Mouse (Mus musculus) forebrain, postnatal 0 days (tissue): Measurements from ENCODE around the gene Atp5l. TPM values are rescaled to one million over a fixed set of nuclear protein-coding genes. Genes with fewer than 3 reads are reported as not detected.

ENCODE experiments used
- ATAC-seq: fragments of 200-750 bp; cut with Nextera tagmentation; 2 replicates; pipeline ENCODE4 v1.8.0; 2017; ENCODE audit warnings: mild to moderate bottlenecking, moderate library complexity
- DNase-seq: peaks from one replicate; pipeline ENCODE4 v3.0.0-alpha.2; 2015
- H3K27ac ChIP-seq: fragments of 300-500 bp; sonication (generic); 2 replicates; pipeline ENCODE4 v1.5.1; 2014; ENCODE audit warnings: low read depth, mild to moderate bottlenecking, antibody characterized with exemption, low read length, moderate library complexity, mixed read lengths
- H3K27me3 ChIP-seq: fragments of 300-500 bp; sonication (generic); 2 replicates; pipeline ENCODE4 v1.6.1; 2014; ENCODE audit warnings: mild to moderate bottlenecking, low read length, mixed read lengths; ENCODE audit not compliant: insufficient read depth
- H3K36me3 ChIP-seq: fragments of 300-500 bp; sonication (generic); 2 replicates; pipeline ENCODE4 v1.6.1; 2014; ENCODE audit warnings: mild to moderate bottlenecking, moderate library complexity; ENCODE audit not compliant: insufficient read depth
- H3K4me1 ChIP-seq: fragments of 300-500 bp; sonication (generic); 2 replicates; pipeline ENCODE4 v1.6.1; 2014; ENCODE audit warnings: antibody characterized with exemption; ENCODE audit not compliant: insufficient read depth
- H3K4me2 ChIP-seq: fragments of 300-500 bp; sonication (generic); 2 replicates; pipeline ENCODE4 v1.6.1; 2014; ENCODE audit warnings: low read depth, mild to moderate bottlenecking, moderate library complexity
- H3K4me3 ChIP-seq: fragments of 300-500 bp; sonication (generic); 2 replicates; pipeline ENCODE4 v1.5.1; 2014; ENCODE audit warnings: low read depth, low read length, mixed read lengths
- H3K9ac ChIP-seq: fragments of 300-500 bp; sonication (generic); 2 replicates; pipeline ENCODE4 v1.6.1; 2014; ENCODE audit warnings: mild to moderate bottlenecking
- H3K9me3 ChIP-seq: fragments of 300-500 bp; sonication (generic); 2 replicates; pipeline ENCODE4 v1.6.1; 2016; ENCODE audit warnings: low read length
- CTCF ChIP-seq: sonication (generic); IDR thresholded peaks from 2 replicates; pipeline ENCODE4 v1.5.1; 2016; ENCODE audit warnings: antibody characterized with exemption, control low read depth, low read depth
- WGBS: fragments of 180-500 bp; shearing (Covaris S2); extraction: QIAGEN DNeasy Blood & Tissue Kit; methylation state at CpG from one replicate; pipeline ENCODE4 v1.1.7; 2014; 5-methylcytosine and 5-hydroxymethylcytosine counted together
- polyA plus RNA-seq: library from polyadenylated mRNA; unstranded; fragments of >200 nt; fragmentation: Nextera tagmentation; extraction: Ambion mirVana; gene quantifications from 2 replicates; pipeline ENCODE4 v1.2.1, GENCODE M21; 2015
- total RNA-seq: library from RNA; depleted of rRNA; stranded (reverse); fragments of >200 nt; gene quantifications from 2 replicates; pipeline ENCODE4 v1.2.3, GENCODE M21; 2014

Gene Atp5l
- total and polyA plus RNA-seq, 2 experiments from 2014 or later = 216 to 859 TPM

GRCm38 (mm10) chr9:44919606-44920005 lies 936 bp downstream of the Atp5l start:
- Histone ChIP-seq H3K27me3 (no peaks in the 10 kb centered on the region), H3K4me3 (peak overlapping the region; percentile 93), H3K4me1 (peaks cover 6% of the 10 kb centered on the region), H3K9me3 (no peaks in the 10 kb centered on the region), H3K4me2 (peak overlapping the region; percentile 66), H3K9ac (peak overlapping the region; percentile 85), H3K36me3 (no peaks in the 10 kb centered on the region), H3K27ac (no peak overlapping the region)
- TF ChIP-seq CTCF = no peak
- ATAC-seq (no peak), DNase-seq (no peak)
- WGBS = 42% methylated on average over 2 of the region's 2 CpGs

- Histone ChIP-seq H3K9me3 (no peaks in the 10 kb centered on the region), H3K9ac (no peak overlapping the region), H3K4me3 (no peak overlapping the region), H3K27me3 (no peaks in the 10 kb centered on the region), H3K4me2 (no peak overlapping the region), H3K27ac (no peak overlapping the region), H3K36me3 (peaks cover 14% of the 10 kb centered on the region), H3K4me1 (peaks cover 6% of the 10 kb centered on the region)
- 39% methylated on average over 1 of the region's 1 CpGs for WGBS
- TF ChIP-seq CTCF = peak; percentile 65
- DNase-seq (peak; percentile 49), ATAC-seq (no peak)
Measured at GRCm38 (mm10) chr9:44916196-44916595, 4.3 kb downstream of the Atp5l start.

GRCm38 (mm10) chr9:44914706-44915105 lies 5.8 kb downstream of the Atp5l start:
- H3K9ac ChIP-seq = no peak overlapping the region
- peaks cover 23% of the 10 kb centered on the region for H3K36me3 ChIP-seq
- WGBS = 24% methylated on average over 4 of the region's 4 CpGs
- no peaks in the 10 kb centered on the region for H3K9me3 ChIP-seq
- ATAC-seq (no peak), DNase-seq (no peak)
- H3K27me3 ChIP-seq = no peaks in the 10 kb centered on the region
- peaks cover 6% of the 10 kb centered on the region for H3K4me1 ChIP-seq
- no peak for TF ChIP-seq CTCF
- no peak overlapping the region for H3K4me2 ChIP-seq
- no peak overlapping the region for H3K4me3 ChIP-seq
- H3K27ac ChIP-seq = no peak overlapping the region

GRCm38 (mm10) chr9:44911365-44911764 lies 9.2 kb downstream of the Atp5l start:
- WGBS = 93% methylated on average over 4 of the region's 4 CpGs
- ATAC-seq = no peak
- TF ChIP-seq CTCF = no peak

GRCm38 (mm10) chr9:44905620-44906019 lies 14.9 kb downstream of the Atp5l start:
- Histone ChIP-seq H3K27ac (no peak overlapping the region), H3K4me3 (no peak overlapping the region), H3K4me2 (no peak overlapping the region), H3K9ac (no peak overlapping the region), H3K9me3 (no peaks in the 10 kb centered on the region), H3K36me3 (peaks cover 4% of the 10 kb centered on the region; the same call in 1 of the 2 replicates), H3K27me3 (no peaks in the 10 kb centered on the region), H3K4me1 (no peaks in the 10 kb centered on the region)
- TF ChIP-seq CTCF = no peak
- WGBS = 67% methylated on average over 4 of the region's 4 CpGs
- ATAC-seq = peak; percentile 34; the same call in 1 of the 2 replicates
- no peak for DNase-seq

More at GRCm38 (mm10) chr9:44911365-44911764, 9.2 kb downstream of the Atp5l start:
- Histone ChIP-seq H3K9me3 (no peaks in the 10 kb centered on the region), H3K27me3 (no peaks in the 10 kb centered on the region), H3K4me3 (no peak overlapping the region), H3K27ac (no peak overlapping the region), H3K36me3 (peaks cover 23% of the 10 kb centered on the region), H3K4me1 (no peaks in the 10 kb centered on the region), H3K4me2 (no peak overlapping the region), H3K9ac (no peak overlapping the region)
- no peak for DNase-seq

GRCm38 (mm10) chr9:44904964-44905363 lies 15.6 kb downstream of the Atp5l start:
- DNase-seq (no peak), ATAC-seq (peak; percentile 10; the same call in 1 of the 2 replicates)
- H3K4me1 ChIP-seq = no peaks in the 10 kb centered on the region
- no peaks in the 10 kb centered on the region for H3K27me3 ChIP-seq
- no peaks in the 10 kb centered on the region for H3K36me3 ChIP-seq
- H3K4me3 ChIP-seq = no peak overlapping the region
- no peak overlapping the region for H3K9ac ChIP-seq
- H3K4me2 ChIP-seq = no peak overlapping the region
- no peak overlapping the region for H3K27ac ChIP-seq
- WGBS = 59% methylated on average over 5 of the region's 5 CpGs
- H3K9me3 ChIP-seq = no peaks in the 10 kb centered on the region
- TF ChIP-seq CTCF = no peak

GRCm38 (mm10) chr9:44903856-44904255 lies 16.7 kb downstream of the Atp5l start:
- Histone ChIP-seq H3K9me3 (no peaks in the 10 kb centered on the region), H3K27ac (no peak overlapping the region), H3K36me3 (no peaks in the 10 kb centered on the region), H3K9ac (no peak overlapping the region), H3K27me3 (no peaks in the 10 kb centered on the region), H3K4me2 (no peak overlapping the region), H3K4me1 (no peaks in the 10 kb centered on the region), H3K4me3 (no peak overlapping the region)
- TF ChIP-seq CTCF = no peak
- no peak for DNase-seq
- WGBS = 83% methylated on average over 4 of the region's 4 CpGs
- no peak for ATAC-seq
